Mouse (Mus musculus) hindbrain, embryonic 13.5 days (tissue): ENCODE measurements at regions not wholly inside any gene's neighbourhood (a gene's known extent, or its start where the extent isn't known, plus 50 kb on each side); places are given as distances from the start of the nearest gene placed in this dataset.
A peak's percentile ranks its signal among the peaks of the same experiment; 100 is the strongest.

Source experiments
- ATAC-seq: fragments of 200-750 bp; cut with Nextera tagmentation; 2 replicates; pipeline ENCODE4 v1.8.0; 2017; ENCODE audit warnings: moderate TSS enrichment; ENCODE audit not compliant: low FRiP score
- H3K27ac ChIP-seq: fragments of 300-500 bp; sonication (generic); 2 replicates; pipeline ENCODE4 v1.5.1; 2015; ENCODE audit warnings: inconsistent platforms, mild to moderate bottlenecking, moderate library complexity
- H3K27me3 ChIP-seq: fragments of 300-500 bp; sonication (generic); 2 replicates; pipeline ENCODE4 v1.6.1; 2015; ENCODE audit warnings: mild to moderate bottlenecking, inconsistent platforms
- H3K36me3 ChIP-seq: fragments of 300-500 bp; sonication (generic); 2 replicates; pipeline ENCODE4 v1.6.1; 2015; ENCODE audit warnings: mild to moderate bottlenecking, inconsistent platforms
- H3K4me1 ChIP-seq: fragments of 300-500 bp; sonication (generic); replicated peaks from 2 replicates; pipeline ENCODE4 v1.6.1; 2015; ENCODE audit warnings: inconsistent platforms
- H3K4me2 ChIP-seq: fragments of 300-500 bp; sonication (generic); 2 replicates; pipeline ENCODE4 v1.6.1; 2015; ENCODE audit warnings: inconsistent platforms, mild to moderate bottlenecking, moderate library complexity
- H3K4me3 ChIP-seq: fragments of 300-500 bp; sonication (generic); 2 replicates; pipeline ENCODE4 v1.5.1; 2015; ENCODE audit warnings: mild to moderate bottlenecking, inconsistent platforms
- H3K9ac ChIP-seq: fragments of 300-500 bp; sonication (generic); 2 replicates; pipeline ENCODE4 v1.6.1; 2015; ENCODE audit warnings: mild to moderate bottlenecking, inconsistent platforms
- H3K9me3 ChIP-seq: fragments of 300-500 bp; sonication (generic); 2 replicates; pipeline ENCODE4 v1.6.1; 2016; ENCODE audit warnings: inconsistent platforms
- WGBS: fragments of 180-500 bp; shearing (Covaris S2); methylation state at CpG from one replicate; pipeline ENCODE4 v1.1.7; 2015; 5-methylcytosine and 5-hydroxymethylcytosine counted together

GRCm38 (mm10) chr11:52641725-52642338 lies 122.6 kb upstream of the Fstl4 start:
- H3K36me3 ChIP-seq, result no peaks in the 10 kb centered on the region
- 5% methylated on average over 14 of the region's 14 CpGs for WGBS
- H3K27ac ChIP-seq, result no peak overlapping the region
- H3K9me3 ChIP-seq, result no peaks in the 10 kb centered on the region
- no peak overlapping the region for H3K4me3 ChIP-seq
- H3K4me1 ChIP-seq, result peaks cover 28% of the 10 kb centered on the region
- H3K27me3 ChIP-seq, result peaks cover 11% of the 10 kb centered on the region; the same call in 1 of the 2 replicates
- no peak overlapping the region for H3K4me2 ChIP-seq
- H3K9ac ChIP-seq, result no peak overlapping the region
- ATAC-seq, result no peak; the same call in 1 of the 2 replicates

- no peak overlapping the region for H3K4me2 ChIP-seq
- no peak overlapping the region for H3K27ac ChIP-seq
- WGBS, result 12% methylated on average over 6 of the region's 6 CpGs
- H3K36me3 ChIP-seq, result no peaks in the 10 kb centered on the region
- H3K4me1 ChIP-seq, result peaks cover 43% of the 10 kb centered on the region
- ATAC-seq, result no peak
- no peaks in the 10 kb centered on the region for H3K9me3 ChIP-seq
- peaks cover 11% of the 10 kb centered on the region; the same call in 1 of the 2 replicates for H3K27me3 ChIP-seq
- no peak overlapping the region for H3K4me3 ChIP-seq
- no peak overlapping the region for H3K9ac ChIP-seq
Measured at GRCm38 (mm10) chr11:52644081-52644768, 120.2 kb upstream of the Fstl4 start.

- H3K4me1 ChIP-seq, result peaks cover 26% of the 10 kb centered on the region
- no peaks in the 10 kb centered on the region for H3K9me3 ChIP-seq
- WGBS, result 39% methylated on average over 15 of the region's 15 CpGs
- H3K9ac ChIP-seq, result no peak overlapping the region
- H3K27ac ChIP-seq, result no peak overlapping the region
- no peak overlapping the region for H3K4me2 ChIP-seq
- 0 out of 2 replicates have a peak, but pooled peaks have one; percentile 32 for ATAC-seq
- 0 out of 2 replicates have a peak, but pooled peaks cover 2% of the 10 kb centered on the region for H3K27me3 ChIP-seq
- H3K4me3 ChIP-seq, result no peak overlapping the region
- H3K36me3 ChIP-seq, result no peaks in the 10 kb centered on the region
Measured at GRCm38 (mm10) chr11:52648176-52648839, 116.1 kb upstream of the Fstl4 start.

GRCm38 (mm10) chr11:52648849-52649400 lies 115.5 kb upstream of the Fstl4 start:
- no peaks in the 10 kb centered on the region for H3K9me3 ChIP-seq
- H3K27me3 ChIP-seq, result no peaks in the 10 kb centered on the region
- no peak for ATAC-seq
- no peaks in the 10 kb centered on the region for H3K36me3 ChIP-seq
- WGBS, result 77% methylated on average over 8 of the region's 8 CpGs
- H3K4me1 ChIP-seq, result peaks cover 23% of the 10 kb centered on the region
- no peak overlapping the region for H3K4me2 ChIP-seq
- H3K27ac ChIP-seq, result no peak overlapping the region
- no peak overlapping the region for H3K4me3 ChIP-seq
- no peak overlapping the region for H3K9ac ChIP-seq

GRCm38 (mm10) chr11:52654640-52655039 lies 109.8 kb upstream of the Fstl4 start:
- WGBS, result 79% methylated on average over 7 of the region's 7 CpGs
- no peaks in the 10 kb centered on the region for H3K9me3 ChIP-seq
- no peaks in the 10 kb centered on the region for H3K27me3 ChIP-seq
- H3K9ac ChIP-seq, result no peak overlapping the region
- H3K4me1 ChIP-seq, result 0 out of 2 replicates have a peak, but pooled peaks cover 2% of the 10 kb centered on the region
- no peak for ATAC-seq
- no peak overlapping the region for H3K4me2 ChIP-seq
- no peaks in the 10 kb centered on the region for H3K36me3 ChIP-seq
- H3K4me3 ChIP-seq, result no peak overlapping the region
- 0 out of 2 replicates have a peak overlapping the region, but pooled peaks have one; percentile 20 for H3K27ac ChIP-seq

GRCm38 (mm10) chr11:52655720-52656474 lies 108.5 kb upstream of the Fstl4 start:
- H3K27ac ChIP-seq, result no peak overlapping the region
- no peaks in the 10 kb centered on the region for H3K27me3 ChIP-seq
- no peak for ATAC-seq
- no peak overlapping the region for H3K9ac ChIP-seq
- no peaks in the 10 kb centered on the region for H3K36me3 ChIP-seq
- H3K4me1 ChIP-seq, result peaks cover 7% of the 10 kb centered on the region; the same call in 1 of the 2 replicates
- no peak overlapping the region for H3K4me2 ChIP-seq
- no peak overlapping the region for H3K4me3 ChIP-seq
- no peaks in the 10 kb centered on the region for H3K9me3 ChIP-seq
- 85% methylated on average over 2 of the region's 2 CpGs for WGBS

- ATAC-seq, result peak; percentile 61; the same call in 1 of the 2 replicates
- Histone ChIP-seq H3K9ac (no peak overlapping the region), H3K4me2 (0 out of 2 replicates have a peak overlapping the region, but pooled peaks have one; percentile 1), H3K4me1 (peaks cover 20% of the 10 kb centered on the region), H3K36me3 (no peaks in the 10 kb centered on the region), H3K9me3 (no peaks in the 10 kb centered on the region), H3K27ac (peak overlapping the region; percentile 73), H3K27me3 (no peaks in the 10 kb centered on the region), H3K4me3 (no peak overlapping the region)
- WGBS, result 28% methylated on average over 12 of the region's 12 CpGs
Measured at GRCm38 (mm10) chr11:52661234-52661633, 103.2 kb upstream of the Fstl4 start.

GRCm38 (mm10) chr11:52661894-52662593 lies 102.4 kb upstream of the Fstl4 start:
- 76% methylated on average over 15 of the region's 15 CpGs for WGBS
- no peaks in the 10 kb centered on the region for H3K36me3 ChIP-seq
- H3K27me3 ChIP-seq, result no peaks in the 10 kb centered on the region
- ATAC-seq, result no peak
- no peak overlapping the region for H3K4me2 ChIP-seq
- H3K9ac ChIP-seq, result no peak overlapping the region
- H3K4me1 ChIP-seq, result peaks cover 20% of the 10 kb centered on the region
- no peak overlapping the region for H3K27ac ChIP-seq
- H3K9me3 ChIP-seq, result no peaks in the 10 kb centered on the region
- H3K4me3 ChIP-seq, result no peak overlapping the region

GRCm38 (mm10) chr11:52665343-52665742 lies 99.1 kb upstream of the Fstl4 start:
- H3K27ac ChIP-seq, result no peak overlapping the region
- H3K36me3 ChIP-seq, result no peaks in the 10 kb centered on the region
- H3K9ac ChIP-seq, result no peak overlapping the region
- peaks cover 7% of the 10 kb centered on the region; the same call in 1 of the 2 replicates for H3K9me3 ChIP-seq
- H3K4me3 ChIP-seq, result no peak overlapping the region
- no peak for ATAC-seq
- peaks cover 20% of the 10 kb centered on the region for H3K4me1 ChIP-seq
- H3K4me2 ChIP-seq, result no peak overlapping the region
- 73% methylated on average over 1 of the region's 1 CpGs for WGBS
- no peaks in the 10 kb centered on the region for H3K27me3 ChIP-seq

- 86% methylated on average over 6 of the region's 6 CpGs for WGBS
- no peak overlapping the region for H3K4me3 ChIP-seq
- ATAC-seq, result no peak
Measured at GRCm38 (mm10) chr11:52675022-52675421, 89.4 kb upstream of the Fstl4 start.

GRCm38 (mm10) chr11:52678259-52678658 lies 86.2 kb upstream of the Fstl4 start:
- no peak for ATAC-seq
- H3K4me2 ChIP-seq, result no peak overlapping the region
- H3K36me3 ChIP-seq, result no peaks in the 10 kb centered on the region
- no peak overlapping the region for H3K4me3 ChIP-seq
- H3K27ac ChIP-seq, result no peak overlapping the region
- H3K9ac ChIP-seq, result no peak overlapping the region
- WGBS, result 75% methylated on average over 4 of the region's 4 CpGs
- no peaks in the 10 kb centered on the region for H3K27me3 ChIP-seq
- H3K4me1 ChIP-seq, result peaks cover 12% of the 10 kb centered on the region
- 0 out of 2 replicates have a peak, but pooled peaks cover 4% of the 10 kb centered on the region for H3K9me3 ChIP-seq

More at GRCm38 (mm10) chr11:52675022-52675421, 89.4 kb upstream of the Fstl4 start:
- H3K4me1 ChIP-seq, result peaks cover 18% of the 10 kb centered on the region
- no peaks in the 10 kb centered on the region for H3K9me3 ChIP-seq
- no peaks in the 10 kb centered on the region for H3K27me3 ChIP-seq
- no peak overlapping the region for H3K9ac ChIP-seq
- no peak overlapping the region for H3K27ac ChIP-seq
- no peak overlapping the region for H3K4me2 ChIP-seq
- no peaks in the 10 kb centered on the region for H3K36me3 ChIP-seq
